Mouse (Mus musculus) activated CD4-positive, CD25-positive, alpha-beta regulatory T cell, adult 4 months (primary cell): ENCODE measurements around the gene Olfr340. TPM values are rescaled to one million over a fixed set of nuclear protein-coding genes. Genes with fewer than 3 reads are reported as not detected.
"Not testable (repeated sequence)": the region's sequence is repeated elsewhere in the genome, so short reads cannot be mapped to it uniquely, and the experiment has no call there.

Experiments used
- ATAC-seq: one replicate; pipeline ENCODE4 v1.8.0; 2017
- polyA plus RNA-seq, 2 experiments: library from polyadenylated mRNA; unstranded; fragments of 100-300 nt; shearing (Covaris generic); gene quantifications; one replicate each; pipeline ENCODE4 v1.2.1; 2017

The Olfr340 gene
- polyA plus RNA-seq: not detected

- ATAC-seq: no peak
Measured at GRCm38 (mm10) chr2:36452287-36452686, at the start of gene Olfr340. Gene Olfr340 (plus strand): TSS chr2:36452587.

GRCm38 (mm10) chr2:36415174-36415573 lies 37.2 kb upstream of the Olfr340 start:
- not testable (repeated sequence) for ATAC-seq

- not testable (repeated sequence) for ATAC-seq
Measured at GRCm38 (mm10) chr2:36415591-36415990, 36.8 kb upstream of the Olfr340 start.

GRCm38 (mm10) chr2:36418647-36419046 lies 33.7 kb upstream of the Olfr340 start, which contains the start of gene Olfr339:
Gene Olfr339 (plus strand): TSS chr2:36418947.
- no peak for ATAC-seq

- no peak for ATAC-seq
Measured at GRCm38 (mm10) chr2:36473634-36474033, 21.2 kb downstream of the Olfr340 start.

GRCm38 (mm10) chr2:36482368-36482767 lies 30.0 kb downstream of the Olfr340 start, which contains the start of gene Olfr341:
Gene Olfr341 (minus strand): TSS chr2:36482468.
- ATAC-seq: no peak

Other genes starting within 250 kb of the Olfr340 start
- gene Ptgs1, start 222.2 kb upstream of the Olfr340 start, polyA plus RNA-seq: under 1 TPM; 0.56 to 0.78 TPM
- under 1 TPM in 1 of 2 experiments, not detected in 1; 0.08 TPM for gene Olfr338, start 79.1 kb upstream of the Olfr340 start, polyA plus RNA-seq
- not detected for gene Olfr339, start 33.6 kb upstream of the Olfr340 start, polyA plus RNA-seq
- gene Olfr341, start 29.9 kb downstream of the Olfr340 start, polyA plus RNA-seq: under 1 TPM in 1 of 2 experiments, not detected in 1; 0.07 TPM
- gene Olfr342, start 72.4 kb downstream of the Olfr340 start, polyA plus RNA-seq: not detected
- not detected for gene Olfr344, start 114.1 kb downstream of the Olfr340 start, polyA plus RNA-seq
- gene Olfr345, start 187.5 kb downstream of the Olfr340 start, polyA plus RNA-seq: not detected
- gene Olfr346, start 233.2 kb downstream of the Olfr340 start, polyA plus RNA-seq: under 1 TPM in 1 of 2 experiments, not detected in 1; 0.29 TPM